Mouse (Mus musculus) urinary bladder, adult 18-20 months (tissue): ENCODE data around the gene Veph1.

Experiments used
- DNase-seq, 2 experiments: peaks; one replicate each; pipeline ENCODE4 v3.0.0; 2022; ENCODE audit warnings: low spot score in 2 of 2, mixed read lengths in 2 of 2

Gene Veph1

GRCm38 (mm10) chr3:66221243-66221611 is 75.4 kb downstream of the Veph1 start:
- DNase-seq: no peak

- DNase-seq: peak; percentile 7 to 25
These were observed 75.9 kb downstream of the Veph1 start for GRCm38 (mm10) chr3:66220554-66221242.

- DNase-seq: no peak
These were observed 76.9 kb downstream of the Veph1 start, which contains the start of gene Ptx3 for GRCm38 (mm10) chr3:66219655-66220191. Gene Ptx3 (plus strand): TSS chr3:66219910.

- DNase-seq: no peak
These were observed 80.9 kb downstream of the Veph1 start for GRCm38 (mm10) chr3:66215759-66216158.

- no peak for DNase-seq
These were observed 83.1 kb downstream of the Veph1 start for GRCm38 (mm10) chr3:66213524-66213923.

- DNase-seq: no peak
These were observed 87.6 kb downstream of the Veph1 start for GRCm38 (mm10) chr3:66208836-66209573.

- no peak for DNase-seq
These were observed 102.6 kb downstream of the Veph1 start for GRCm38 (mm10) chr3:66193910-66194562.

GRCm38 (mm10) chr3:66179647-66180046 is 117.0 kb downstream of the Veph1 start:
- DNase-seq: no peak

GRCm38 (mm10) chr3:66172907-66173306 is 123.7 kb downstream of the Veph1 start:
- DNase-seq: no peak

- no peak for DNase-seq
These were observed 126.6 kb downstream of the Veph1 start for GRCm38 (mm10) chr3:66169873-66170538.

GRCm38 (mm10) chr3:66166606-66167290 is 129.9 kb downstream of the Veph1 start:
- DNase-seq: no peak

GRCm38 (mm10) chr3:66165026-66165425 is 131.6 kb downstream of the Veph1 start:
- no peak for DNase-seq

- DNase-seq: no peak
These were observed 132.1 kb downstream of the Veph1 start for GRCm38 (mm10) chr3:66164585-66164984.

GRCm38 (mm10) chr3:66162612-66163011 is 134.0 kb downstream of the Veph1 start:
- no peak for DNase-seq

GRCm38 (mm10) chr3:66157947-66158346 is 138.7 kb downstream of the Veph1 start:
- no peak for DNase-seq

- no peak for DNase-seq
These were observed 159.0 kb downstream of the Veph1 start for GRCm38 (mm10) chr3:66137601-66138000.

GRCm38 (mm10) chr3:66131264-66131950 is 165.2 kb downstream of the Veph1 start:
- DNase-seq: no peak

- DNase-seq: no peak
These were observed 166.9 kb downstream of the Veph1 start for GRCm38 (mm10) chr3:66129689-66130088.

GRCm38 (mm10) chr3:66105493-66105892 is 191.1 kb downstream of the Veph1 start:
- DNase-seq: no peak

- DNase-seq: no peak
These were observed 194.1 kb downstream of the Veph1 start for GRCm38 (mm10) chr3:66102599-66102932.
